Mouse (Mus musculus) heart, embryonic 13.5 days (tissue): Measurements from ENCODE around the gene Ttc7b. TPM values are rescaled to one million over a fixed set of nuclear protein-coding genes. Genes with fewer than 3 reads are reported as not detected.

Experiments
- ATAC-seq: fragments of 200-750 bp; cut with Nextera tagmentation; 2 replicates; pipeline ENCODE4 v1.8.0; 2017; ENCODE audit warnings: moderate TSS enrichment; ENCODE audit not compliant: insufficient number of reproducible peaks, low FRiP score, low TSS enrichment; ENCODE audit errors: extremely low read depth
- H3K27ac ChIP-seq: fragments of 300-500 bp; sonication (generic); replicated peaks from 2 replicates; pipeline ENCODE4 v1.5.1; 2015; ENCODE audit warnings: moderate library complexity, mild to moderate bottlenecking, inconsistent platforms
- H3K27me3 ChIP-seq: fragments of 300-500 bp; sonication (generic); replicated peaks from 2 replicates; pipeline ENCODE4 v1.6.1; 2015; ENCODE audit warnings: mild to moderate bottlenecking, inconsistent platforms
- H3K36me3 ChIP-seq: fragments of 300-500 bp; sonication (generic); 2 replicates; pipeline ENCODE4 v1.6.1; 2015; ENCODE audit warnings: mild to moderate bottlenecking, inconsistent platforms
- H3K4me1 ChIP-seq: fragments of 300-500 bp; sonication (generic); 2 replicates; pipeline ENCODE4 v1.6.1; 2015; ENCODE audit warnings: inconsistent platforms
- H3K4me2 ChIP-seq: fragments of 300-500 bp; sonication (generic); 2 replicates; pipeline ENCODE4 v1.6.1; 2015; ENCODE audit warnings: inconsistent platforms, mild to moderate bottlenecking, moderate library complexity
- H3K4me3 ChIP-seq: fragments of 300-500 bp; sonication (generic); 2 replicates; pipeline ENCODE4 v1.5.1; 2015; ENCODE audit warnings: moderate library complexity, mild to moderate bottlenecking, inconsistent platforms
- H3K9ac ChIP-seq: fragments of 300-500 bp; sonication (generic); 2 replicates; pipeline ENCODE4 v1.6.1; 2015; ENCODE audit warnings: inconsistent platforms, mild to moderate bottlenecking, moderate library complexity
- H3K9me3 ChIP-seq: fragments of 300-500 bp; sonication (generic); 2 replicates; pipeline ENCODE4 v1.6.1; 2016; ENCODE audit warnings: inconsistent platforms
- WGBS: fragments of 180-500 bp; shearing (Covaris S2); methylation state at CpG from one replicate; pipeline ENCODE4 v1.1.7; 2015; ENCODE audit warnings: mixed read lengths; 5-methylcytosine and 5-hydroxymethylcytosine counted together
- polyA plus RNA-seq: library from polyadenylated mRNA; unstranded; fragments of >200 nt; fragmentation: Nextera tagmentation; extraction: Ambion mirVana; gene quantifications from 2 replicates; pipeline ENCODE4 v1.2.1, GENCODE M21; 2015

Gene Ttc7b
- polyA plus RNA-seq, 1 experiment from 2014 or later: 6.5 TPM

- no peak for ATAC-seq
Observed at GRCm38 (mm10) chr12:100447161-100447560, 73.5 kb downstream of the Ttc7b start.

GRCm38 (mm10) chr12:100445686-100446085 lies 74.9 kb downstream of the Ttc7b start:
- no peak overlapping the region for H3K4me2 ChIP-seq
- H3K9ac ChIP-seq: no peak overlapping the region
- H3K27ac ChIP-seq: peak overlapping the region; percentile 24
- no peaks in the 10 kb centered on the region for H3K9me3 ChIP-seq
- no peak for ATAC-seq
- H3K36me3 ChIP-seq: peaks cover 37% of the 10 kb centered on the region
- 79% methylated on average over 7 of the region's 7 CpGs for WGBS
- H3K27me3 ChIP-seq: no peaks in the 10 kb centered on the region
- H3K4me3 ChIP-seq: no peak overlapping the region
- H3K4me1 ChIP-seq: peaks cover 41% of the 10 kb centered on the region

More at GRCm38 (mm10) chr12:100447161-100447560, 73.5 kb downstream of the Ttc7b start:
- Histone ChIP-seq H3K4me2 (no peak overlapping the region), H3K4me1 (peaks cover 37% of the 10 kb centered on the region), H3K27me3 (no peaks in the 10 kb centered on the region), H3K27ac (no peak overlapping the region), H3K4me3 (no peak overlapping the region), H3K9me3 (no peaks in the 10 kb centered on the region), H3K9ac (no peak overlapping the region), H3K36me3 (peaks cover 36% of the 10 kb centered on the region)
- WGBS: 64% methylated on average over 6 of the region's 6 CpGs

GRCm38 (mm10) chr12:100445271-100445670 lies 75.4 kb downstream of the Ttc7b start:
- H3K36me3 ChIP-seq: peaks cover 37% of the 10 kb centered on the region
- peaks cover 45% of the 10 kb centered on the region for H3K4me1 ChIP-seq
- ATAC-seq: no peak
- no peaks in the 10 kb centered on the region for H3K9me3 ChIP-seq
- peak overlapping the region; percentile 24; the same call in 1 of the 2 replicates for H3K27ac ChIP-seq
- no peaks in the 10 kb centered on the region for H3K27me3 ChIP-seq
- WGBS: 60% methylated on average over 6 of the region's 6 CpGs
- H3K4me2 ChIP-seq: no peak overlapping the region
- no peak overlapping the region for H3K9ac ChIP-seq
- no peak overlapping the region for H3K4me3 ChIP-seq

GRCm38 (mm10) chr12:100444671-100445165 lies 75.9 kb downstream of the Ttc7b start:
- H3K36me3 ChIP-seq: peaks cover 37% of the 10 kb centered on the region
- peaks cover 50% of the 10 kb centered on the region for H3K4me1 ChIP-seq
- no peak overlapping the region for H3K4me2 ChIP-seq
- H3K27ac ChIP-seq: peak overlapping the region; percentile 24; the same call in 1 of the 2 replicates
- H3K27me3 ChIP-seq: no peaks in the 10 kb centered on the region
- ATAC-seq: no peak
- 81% methylated on average over 3 of the region's 3 CpGs for WGBS
- H3K4me3 ChIP-seq: no peak overlapping the region
- no peak overlapping the region for H3K9ac ChIP-seq
- no peaks in the 10 kb centered on the region for H3K9me3 ChIP-seq

- H3K4me1 ChIP-seq: peaks cover 63% of the 10 kb centered on the region
- no peak for ATAC-seq
- H3K27ac ChIP-seq: no peak overlapping the region
- no peak overlapping the region for H3K4me2 ChIP-seq
- peaks cover 37% of the 10 kb centered on the region for H3K36me3 ChIP-seq
- no peaks in the 10 kb centered on the region for H3K9me3 ChIP-seq
- no peak overlapping the region for H3K9ac ChIP-seq
- H3K27me3 ChIP-seq: no peaks in the 10 kb centered on the region
- WGBS: 70% methylated on average over 6 of the region's 6 CpGs
- H3K4me3 ChIP-seq: no peak overlapping the region
Observed at GRCm38 (mm10) chr12:100443452-100443851, 77.2 kb downstream of the Ttc7b start.

- ATAC-seq: no peak
Observed at GRCm38 (mm10) chr12:100441609-100442008, 79.0 kb downstream of the Ttc7b start.

GRCm38 (mm10) chr12:100439883-100440282 lies 80.7 kb downstream of the Ttc7b start:
- WGBS: 36% methylated on average over 3 of the region's 3 CpGs
- ATAC-seq: no peak
- no peaks in the 10 kb centered on the region for H3K27me3 ChIP-seq
- H3K4me1 ChIP-seq: peaks cover 41% of the 10 kb centered on the region
- H3K36me3 ChIP-seq: peaks cover 30% of the 10 kb centered on the region
- H3K4me3 ChIP-seq: no peak overlapping the region
- peak overlapping the region; percentile 78 for H3K27ac ChIP-seq
- no peak overlapping the region for H3K4me2 ChIP-seq
- no peaks in the 10 kb centered on the region for H3K9me3 ChIP-seq
- no peak overlapping the region for H3K9ac ChIP-seq

More at GRCm38 (mm10) chr12:100441609-100442008, 79.0 kb downstream of the Ttc7b start:
- Histone ChIP-seq H3K9ac (no peak overlapping the region), H3K9me3 (no peaks in the 10 kb centered on the region), H3K27ac (no peak overlapping the region), H3K4me1 (peaks cover 54% of the 10 kb centered on the region), H3K4me3 (no peak overlapping the region), H3K36me3 (peaks cover 37% of the 10 kb centered on the region), H3K27me3 (no peaks in the 10 kb centered on the region), H3K4me2 (no peak overlapping the region)
- 81% methylated on average over 4 of the region's 4 CpGs for WGBS

GRCm38 (mm10) chr12:100439145-100439755 lies 81.4 kb downstream of the Ttc7b start:
- peak overlapping the region; percentile 78 for H3K27ac ChIP-seq
- 58% methylated on average over 4 of the region's 4 CpGs for WGBS
- no peak for ATAC-seq

GRCm38 (mm10) chr12:100438509-100438908 lies 82.1 kb downstream of the Ttc7b start:
- H3K36me3 ChIP-seq: peaks cover 26% of the 10 kb centered on the region
- no peak overlapping the region for H3K9ac ChIP-seq

More at GRCm38 (mm10) chr12:100439145-100439755, 81.4 kb downstream of the Ttc7b start:
- Histone ChIP-seq H3K9me3 (no peaks in the 10 kb centered on the region), H3K36me3 (peaks cover 26% of the 10 kb centered on the region), H3K9ac (no peak overlapping the region), H3K4me1 (peaks cover 36% of the 10 kb centered on the region), H3K4me3 (no peak overlapping the region), H3K4me2 (no peak overlapping the region), H3K27me3 (no peaks in the 10 kb centered on the region)

GRCm38 (mm10) chr12:100437862-100438261 lies 82.8 kb downstream of the Ttc7b start:
- Histone ChIP-seq H3K36me3 (peaks cover 20% of the 10 kb centered on the region), H3K4me3 (no peak overlapping the region), H3K9ac (no peak overlapping the region), H3K4me2 (no peak overlapping the region), H3K27ac (no peak overlapping the region), H3K4me1 (peaks cover 27% of the 10 kb centered on the region), H3K9me3 (no peaks in the 10 kb centered on the region), H3K27me3 (no peaks in the 10 kb centered on the region)
- no peak for ATAC-seq
- 87% methylated on average over 5 of the region's 5 CpGs for WGBS

More at GRCm38 (mm10) chr12:100438509-100438908, 82.1 kb downstream of the Ttc7b start:
- WGBS: 88% methylated on average over 7 of the region's 7 CpGs
- Histone ChIP-seq H3K9me3 (no peaks in the 10 kb centered on the region), H3K4me1 (peaks cover 30% of the 10 kb centered on the region), H3K4me2 (no peak overlapping the region), H3K27ac (peak overlapping the region; percentile 78), H3K27me3 (no peaks in the 10 kb centered on the region), H3K4me3 (no peak overlapping the region)
- ATAC-seq: no peak

- Histone ChIP-seq H3K4me3 (no peak overlapping the region), H3K9ac (no peak overlapping the region), H3K4me1 (peaks cover 29% of the 10 kb centered on the region), H3K4me2 (no peak overlapping the region), H3K27ac (no peak overlapping the region), H3K36me3 (peaks cover 8% of the 10 kb centered on the region; the same call in 1 of the 2 replicates), H3K27me3 (no peaks in the 10 kb centered on the region), H3K9me3 (no peaks in the 10 kb centered on the region)
- ATAC-seq: no peak
- WGBS: 84% methylated on average over 1 of the region's 1 CpGs
Observed at GRCm38 (mm10) chr12:100435763-100436162, 84.9 kb downstream of the Ttc7b start.

GRCm38 (mm10) chr12:100431830-100432229 lies 88.8 kb downstream of the Ttc7b start:
- Histone ChIP-seq H3K4me1 (peaks cover 12% of the 10 kb centered on the region), H3K27me3 (no peaks in the 10 kb centered on the region), H3K4me3 (no peak overlapping the region), H3K27ac (no peak overlapping the region), H3K9me3 (no peaks in the 10 kb centered on the region), H3K4me2 (no peak overlapping the region), H3K9ac (no peak overlapping the region), H3K36me3 (peaks cover 8% of the 10 kb centered on the region; the same call in 1 of the 2 replicates)
- 77% methylated on average over 6 of the region's 6 CpGs for WGBS
- no peak for ATAC-seq
